Mouse (Mus musculus) testis, adult 2 months (tissue): ENCODE measurements around the gene Sparcl1.

Experiments
- CTCF ChIP-seq: fragments of 200-500 bp; IDR thresholded peaks from 2 replicates; pipeline ENCODE4 v1.5.1; 2012; ENCODE audit warnings: low read depth, mild to moderate bottlenecking, inconsistent platforms, low read length, moderate library complexity; ENCODE audit not compliant: control insufficient read depth, insufficient read depth, insufficient replicate concordance
- POLR2A ChIP-seq: fragments of 200-500 bp; IDR thresholded peaks from 2 replicates; pipeline ENCODE4 v1.6.1; 2012; ENCODE audit warnings: low read depth, mild to moderate bottlenecking, inconsistent platforms, low read length, moderate library complexity; ENCODE audit not compliant: control insufficient read depth

- TF ChIP-seq POLR2A (no peak), CTCF (no peak)
Measured at GRCm38 (mm10) chr5:104112016-104112415, 1.5 kb downstream of the Sparcl1 start.
